Mouse (Mus musculus) myocyte (in vitro differentiated cells): ENCODE measurements around the gene Naa30. TPM values are rescaled to one million over a fixed set of nuclear protein-coding genes. Genes with fewer than 3 reads are reported as not detected.

Experiments
- H3K27me3 ChIP-seq: one replicate; pipeline ENCODE4 v1.6.1; 2011; ENCODE audit not compliant: control insufficient read depth, insufficient read depth, insufficient read length
- H3K36me3 ChIP-seq: one replicate; pipeline ENCODE4 v1.6.1; 2011; ENCODE audit not compliant: control insufficient read depth, insufficient read depth
- H3K4me2 ChIP-seq: one replicate; pipeline ENCODE4 v1.6.1; 2011; ENCODE audit warnings: low read depth, control low read depth
- H3K4me3 ChIP-seq: one replicate; pipeline ENCODE4 v1.5.1; 2011; ENCODE audit warnings: mild to moderate bottlenecking, control low read depth, moderate library complexity
- H3K79me2 ChIP-seq: one replicate; pipeline ENCODE4 v1.6.1; 2011; ENCODE audit not compliant: control insufficient read depth, insufficient read depth
- H3ac ChIP-seq: one replicate; pipeline ENCODE4 v1.6.1; 2011; ENCODE audit not compliant: control insufficient read depth, insufficient read length
- CEBPB ChIP-seq: IDR thresholded peaks from 2 replicates; pipeline ENCODE4 v1.6.1; 2011; ENCODE audit warnings: mild to moderate bottlenecking, moderate library complexity; ENCODE audit not compliant: poor library complexity, insufficient read depth, severe bottlenecking
- E2F4 ChIP-seq: IDR thresholded peaks from one replicate; pipeline ENCODE4 v1.6.1; 2011; ENCODE audit warnings: mild to moderate bottlenecking, control low read depth, moderate library complexity; ENCODE audit not compliant: insufficient read depth
- MAX ChIP-seq: IDR thresholded peaks from one replicate; pipeline ENCODE4 v1.6.1; 2011; ENCODE audit warnings: low read depth, mild to moderate bottlenecking, control low read depth
- MYOD1 ChIP-seq, 3 experiments: IDR thresholded peaks; one replicate each; pipeline ENCODE4 v1.6.1; 2011; ENCODE audit warnings: control low read depth in 2 of 3, low read depth in 2 of 3, mild to moderate bottlenecking in 2 of 3, moderate library complexity in 1 of 3; ENCODE audit not compliant: insufficient read length in 2 of 3, control insufficient read depth in 1 of 3
- MYOG ChIP-seq, 3 experiments: IDR thresholded peaks; one replicate each; pipeline ENCODE4 v1.6.1; 2011; ENCODE audit warnings: control low read depth in 2 of 3, low read depth in 2 of 3, mild to moderate bottlenecking in 2 of 3; ENCODE audit not compliant: insufficient read length in 2 of 3, control insufficient read depth in 1 of 3, insufficient read depth in 1 of 3
- POLR2A ChIP-seq: IDR thresholded peaks from one replicate; pipeline ENCODE4 v1.6.1; 2011; ENCODE audit warnings: low read depth, mild to moderate bottlenecking, control low read depth, moderate library complexity; ENCODE audit not compliant: insufficient read length
- POLR2AphosphoS2 ChIP-seq: IDR thresholded peaks from one replicate; pipeline ENCODE4 v1.6.1; 2011; ENCODE audit warnings: low read depth, control low read depth; ENCODE audit not compliant: insufficient read length
- REST ChIP-seq: IDR thresholded peaks from one replicate; pipeline ENCODE4 v1.6.1; 2011; ENCODE audit warnings: mild to moderate bottlenecking, control low read depth, moderate library complexity; ENCODE audit not compliant: insufficient read depth, insufficient read length
- SRF ChIP-seq: IDR thresholded peaks from one replicate; pipeline ENCODE4 v1.6.1; 2011; ENCODE audit warnings: low read depth; ENCODE audit not compliant: control insufficient read depth, insufficient read length
- TCF12 ChIP-seq: IDR thresholded peaks from one replicate; pipeline ENCODE4 v1.6.1; 2011; ENCODE audit warnings: mild to moderate bottlenecking, control low read depth; ENCODE audit not compliant: poor library complexity, insufficient read depth, severe bottlenecking
- TCF3 ChIP-seq: IDR thresholded peaks from one replicate; pipeline ENCODE4 v1.6.1; 2011; ENCODE audit warnings: low read depth, control low read depth; ENCODE audit not compliant: insufficient read length
- USF1 ChIP-seq: IDR thresholded peaks from one replicate; pipeline ENCODE4 v1.6.1; 2011; ENCODE audit warnings: low read depth, mild to moderate bottlenecking, control low read depth, moderate library complexity
- polyA plus RNA-seq: library from polyadenylated mRNA; unstranded; fragments of >200 nt; fragmentation: generic; extraction: Trizol; gene quantifications from one replicate; pipeline ENCODE4 v1.2.1, GENCODE M21; 2012; ENCODE audit warnings: missing spikeins

The Naa30 gene
- polyA plus RNA-seq, 1 experiment = 7.2 TPM

- Histone ChIP-seq H3K36me3 (no peaks in the 10 kb centered on the region), H3K27me3 (no peaks in the 10 kb centered on the region), H3K4me3 (no peak overlapping the region), H3K79me2 (no peaks in the 10 kb centered on the region), H3K4me2 (no peak overlapping the region), H3ac (no peak overlapping the region)
- no peak for TF ChIP-seq MAX
- TF ChIP-seq CEBPB = no peak
- no peak for TF ChIP-seq USF1
- TF ChIP-seq TCF12 = no peak
- no peak for TF ChIP-seq POLR2AphosphoS2
- TF ChIP-seq TCF3 = no peak
- TF ChIP-seq MYOD1 (IDR thresholded peaks at IDR 0.05; ENCODE audit: control insufficient read depth in 1 of 3, insufficient read length in 2 of 3, low read depth in 2 of 3) = no peak
- TF ChIP-seq SRF = no peak
- TF ChIP-seq MYOG (IDR thresholded peaks at IDR 0.05; ENCODE audit: control insufficient read depth in 1 of 3, insufficient read depth in 1 of 3, insufficient read length in 2 of 3, low read depth in 2 of 3) = no peak
- no peak for TF ChIP-seq REST
- TF ChIP-seq POLR2A = no peak
- TF ChIP-seq E2F4 = no peak
Measured at GRCm38 (mm10) chr14:49140756-49141155, 31.3 kb upstream of the Naa30 start.

- Histone ChIP-seq H3K27me3 (peaks cover 6% of the 10 kb centered on the region), H3K36me3 (no peaks in the 10 kb centered on the region), H3K79me2 (no peaks in the 10 kb centered on the region), H3ac (no peak overlapping the region), H3K4me3 (no peak overlapping the region), H3K4me2 (no peak overlapping the region)
- TF ChIP-seq E2F4 (no peak), SRF (no peak), USF1 (no peak), TCF3 (no peak), MYOD1 (IDR thresholded peaks at IDR 0.05; ENCODE audit: control insufficient read depth in 1 of 3, insufficient read length in 2 of 3, low read depth in 2 of 3) (no peak), POLR2A (no peak), TCF12 (no peak), POLR2AphosphoS2 (no peak), REST (no peak), CEBPB (no peak), MYOG (IDR thresholded peaks at IDR 0.05; ENCODE audit: control insufficient read depth in 1 of 3, insufficient read depth in 1 of 3, insufficient read length in 2 of 3, low read depth in 2 of 3) (no peak), MAX (no peak)
Measured at GRCm38 (mm10) chr14:49153801-49154200, 18.2 kb upstream of the Naa30 start.

GRCm38 (mm10) chr14:49155572-49155971 lies 16.5 kb upstream of the Naa30 start:
- no peak for TF ChIP-seq CEBPB
- no peak for TF ChIP-seq USF1
- no peaks in the 10 kb centered on the region for H3K36me3 ChIP-seq

GRCm38 (mm10) chr14:49158143-49158925 lies 13.7 kb upstream of the Naa30 start:
- peaks cover 9% of the 10 kb centered on the region for H3K27me3 ChIP-seq
- H3K4me2 ChIP-seq = no peak overlapping the region
- no peak for TF ChIP-seq MAX
- no peak for TF ChIP-seq MYOG (IDR thresholded peaks at IDR 0.05; ENCODE audit: control insufficient read depth in 1 of 3, insufficient read depth in 1 of 3, insufficient read length in 2 of 3, low read depth in 2 of 3)
- no peak for TF ChIP-seq TCF3
- TF ChIP-seq E2F4 = no peak
- TF ChIP-seq POLR2A = no peak
- no peak for TF ChIP-seq TCF12
- no peak for TF ChIP-seq REST
- TF ChIP-seq SRF = no peak
- no peak for TF ChIP-seq MYOD1 (IDR thresholded peaks at IDR 0.05; ENCODE audit: control insufficient read depth in 1 of 3, insufficient read length in 2 of 3, low read depth in 2 of 3)
- TF ChIP-seq USF1 = no peak
- no peak for TF ChIP-seq CEBPB
- TF ChIP-seq POLR2AphosphoS2 = no peak
- no peak overlapping the region for H3ac ChIP-seq
- no peaks in the 10 kb centered on the region for H3K79me2 ChIP-seq
- H3K36me3 ChIP-seq = no peaks in the 10 kb centered on the region
- H3K4me3 ChIP-seq = no peak overlapping the region

More at GRCm38 (mm10) chr14:49155572-49155971, 16.5 kb upstream of the Naa30 start:
- Histone ChIP-seq H3ac (no peak overlapping the region), H3K79me2 (no peaks in the 10 kb centered on the region), H3K4me3 (no peak overlapping the region), H3K27me3 (peaks cover 6% of the 10 kb centered on the region), H3K4me2 (no peak overlapping the region)
